Mouse (Mus musculus): ENCODE data around the gene Mmp24. TPM values are rescaled to one million over a fixed set of nuclear protein-coding genes. Genes with fewer than 3 reads are reported as not detected.
"Not testable (repeated sequence)": the region's sequence is repeated elsewhere in the genome, so short reads cannot be mapped to it uniquely, and the experiment has no call there.

Mmp24 gene
- polyA plus RNA-seq (2015; fragmentation: Nextera tagmentation; extraction: Ambion mirVana), result 0.18 and 0.21 TPM in 2 replicates

GRCm38 (mm10) chr2:155774927-155775684, at the start of gene Mmp24:
Gene Mmp24 (plus strand): TSS chr2:155775342.
- WGBS, result 2% methylated on average over 74 of the region's 100 CpGs
- peak within 1 kb of the TSS; percentile 62 for H3K4me3 ChIP-seq (ENCODE audit: low read length)
- H3K9ac ChIP-seq (ENCODE audit: low read depth, low read length), result peak within 1 kb of the TSS; percentile 14; the same call in 1 of the 2 replicates
- H3K4me1 ChIP-seq (ENCODE audit: control insufficient read depth, insufficient read depth, low read length), result 0 out of 2 replicates have a peak, but pooled peaks cover 5% of the 10 kb centered on the region
- no peaks in the 10 kb centered on the region for H3K9me3 ChIP-seq (ENCODE audit: control insufficient read depth, low read length)
- H3K4me2 ChIP-seq (ENCODE audit: low read depth, low read length), result peak within 1 kb of the TSS; percentile 97
- ATAC-seq, result peak; percentile 66
- H3K27me3 ChIP-seq (replicated peaks; ENCODE audit: control insufficient read depth, insufficient read depth, low read length), result peaks cover 36% of the 10 kb centered on the region; the same call in 1 of the 2 replicates
- H3K27ac ChIP-seq (ENCODE audit: low read length), result no peak within 1 kb of the TSS
- no peaks in the 10 kb centered on the region for H3K36me3 ChIP-seq (ENCODE audit: control insufficient read depth, insufficient read depth, low read length)

GRCm38 (mm10) chr2:155726302-155726701, 48.8 kb upstream of the Mmp24 start:
- H3K9ac ChIP-seq (ENCODE audit: low read depth, low read length), result no peak overlapping the region
- peaks cover 10% of the 10 kb centered on the region; the same call in 1 of the 2 replicates for H3K4me1 ChIP-seq (ENCODE audit: control insufficient read depth, insufficient read depth, low read length)
- no peak for ATAC-seq
- no peak overlapping the region for H3K27ac ChIP-seq (ENCODE audit: low read length)
- WGBS, result 74% methylated on average over 7 of the region's 7 CpGs
- no peaks in the 10 kb centered on the region for H3K9me3 ChIP-seq (ENCODE audit: control insufficient read depth, low read length)
- H3K4me3 ChIP-seq (ENCODE audit: low read length), result no peak overlapping the region
- no peak overlapping the region for H3K4me2 ChIP-seq (ENCODE audit: low read depth, low read length)
- no peaks in the 10 kb centered on the region for H3K36me3 ChIP-seq (ENCODE audit: control insufficient read depth, insufficient read depth, low read length)
- no peaks in the 10 kb centered on the region for H3K27me3 ChIP-seq (replicated peaks; ENCODE audit: control insufficient read depth, insufficient read depth, low read length)

- Histone ChIP-seq H3K9me3 (ENCODE audit: control insufficient read depth, low read length) (no peaks in the 10 kb centered on the region), H3K27me3 (replicated peaks; ENCODE audit: control insufficient read depth, insufficient read depth, low read length) (no peaks in the 10 kb centered on the region), H3K36me3 (ENCODE audit: control insufficient read depth, insufficient read depth, low read length) (no peaks in the 10 kb centered on the region), H3K27ac (ENCODE audit: low read length) (no peak overlapping the region), H3K4me1 (ENCODE audit: control insufficient read depth, insufficient read depth, low read length) (peaks cover 10% of the 10 kb centered on the region; the same call in 1 of the 2 replicates), H3K4me2 (ENCODE audit: low read depth, low read length) (peak overlapping the region; percentile 88), H3K4me3 (ENCODE audit: low read length) (peak overlapping the region; percentile 88), H3K9ac (ENCODE audit: low read depth, low read length) (no peak overlapping the region)
- peak; percentile 41 for ATAC-seq
- WGBS, result 57% methylated on average over 7 of the region's 7 CpGs
Observed at GRCm38 (mm10) chr2:155727764-155728395, 47.3 kb upstream of the Mmp24 start.

- peaks cover 10% of the 10 kb centered on the region; the same call in 1 of the 2 replicates for H3K4me1 ChIP-seq (ENCODE audit: control insufficient read depth, insufficient read depth, low read length)
- H3K4me3 ChIP-seq (ENCODE audit: low read length), result peak overlapping the region; percentile 88
- H3K9ac ChIP-seq (ENCODE audit: low read depth, low read length), result peak overlapping the region; percentile 84
- no peak; the same call in 1 of the 2 replicates for ATAC-seq
- H3K27me3 ChIP-seq (replicated peaks; ENCODE audit: control insufficient read depth, insufficient read depth, low read length), result no peaks in the 10 kb centered on the region
- H3K27ac ChIP-seq (ENCODE audit: low read length), result peak overlapping the region; percentile 4; the same call in 1 of the 2 replicates
- H3K9me3 ChIP-seq (ENCODE audit: control insufficient read depth, low read length), result no peaks in the 10 kb centered on the region
- WGBS, result 5% methylated on average over 15 of the region's 15 CpGs
- no peaks in the 10 kb centered on the region for H3K36me3 ChIP-seq (ENCODE audit: control insufficient read depth, insufficient read depth, low read length)
- peak overlapping the region; percentile 88 for H3K4me2 ChIP-seq (ENCODE audit: low read depth, low read length)
Observed at GRCm38 (mm10) chr2:155728742-155729141, 46.4 kb upstream of the Mmp24 start.

GRCm38 (mm10) chr2:155729158-155729645, 45.9 kb upstream of the Mmp24 start, which contains the start of gene Edem2:
Gene Edem2 (minus strand): TSS chr2:155729475.
- Histone ChIP-seq H3K9me3 (ENCODE audit: control insufficient read depth, low read length) (no peaks in the 10 kb centered on the region), H3K4me1 (ENCODE audit: control insufficient read depth, insufficient read depth, low read length) (peaks cover 10% of the 10 kb centered on the region; the same call in 1 of the 2 replicates), H3K4me3 (ENCODE audit: low read length) (peak within 1 kb of the TSS; percentile 88), H3K9ac (ENCODE audit: low read depth, low read length) (peak within 1 kb of the TSS; percentile 84), H3K27me3 (replicated peaks; ENCODE audit: control insufficient read depth, insufficient read depth, low read length) (no peaks in the 10 kb centered on the region), H3K4me2 (ENCODE audit: low read depth, low read length) (peak within 1 kb of the TSS; percentile 88), H3K27ac (ENCODE audit: low read length) (peak within 1 kb of the TSS; percentile 4; the same call in 1 of the 2 replicates), H3K36me3 (ENCODE audit: control insufficient read depth, insufficient read depth, low read length) (no peaks in the 10 kb centered on the region)
- peak; percentile 94 for ATAC-seq
- WGBS, result under 1% methylated on average over 31 of the region's 33 CpGs

- H3K27me3 ChIP-seq (replicated peaks; ENCODE audit: control insufficient read depth, insufficient read depth, low read length), result no peaks in the 10 kb centered on the region
- 61% methylated on average over 5 of the region's 5 CpGs for WGBS
- no peaks in the 10 kb centered on the region for H3K4me1 ChIP-seq (ENCODE audit: control insufficient read depth, insufficient read depth, low read length)
- H3K36me3 ChIP-seq (ENCODE audit: control insufficient read depth, insufficient read depth, low read length), result no peaks in the 10 kb centered on the region
- no peak overlapping the region for H3K9ac ChIP-seq (ENCODE audit: low read depth, low read length)
- no peak overlapping the region for H3K4me2 ChIP-seq (ENCODE audit: low read depth, low read length)
- H3K9me3 ChIP-seq (ENCODE audit: control insufficient read depth, low read length), result no peaks in the 10 kb centered on the region
- H3K4me3 ChIP-seq (ENCODE audit: low read length), result no peak overlapping the region
- no peak for ATAC-seq
- no peak overlapping the region for H3K27ac ChIP-seq (ENCODE audit: low read length)
Observed at GRCm38 (mm10) chr2:155735080-155735479, 40.1 kb upstream of the Mmp24 start.

- H3K27me3 ChIP-seq (replicated peaks; ENCODE audit: control insufficient read depth, insufficient read depth, low read length), result not testable (repeated sequence)
Observed at GRCm38 (mm10) chr2:155735766-155736165, 39.4 kb upstream of the Mmp24 start, which contains the start of gene Gm17581. Gene Gm17581 (minus strand): TSS chr2:155735866.

GRCm38 (mm10) chr2:155736936-155737335, 38.2 kb upstream of the Mmp24 start:
- no peak overlapping the region for H3K4me3 ChIP-seq (ENCODE audit: low read length)
- ATAC-seq, result no peak
- no peak overlapping the region for H3K27ac ChIP-seq (ENCODE audit: low read length)
- H3K36me3 ChIP-seq (ENCODE audit: control insufficient read depth, insufficient read depth, low read length), result no peaks in the 10 kb centered on the region
- WGBS, result 70% methylated on average over 6 of the region's 6 CpGs
- no peak overlapping the region for H3K9ac ChIP-seq (ENCODE audit: low read depth, low read length)
- no peaks in the 10 kb centered on the region for H3K27me3 ChIP-seq (replicated peaks; ENCODE audit: control insufficient read depth, insufficient read depth, low read length)
- no peak overlapping the region for H3K4me2 ChIP-seq (ENCODE audit: low read depth, low read length)
- no peaks in the 10 kb centered on the region for H3K4me1 ChIP-seq (ENCODE audit: control insufficient read depth, insufficient read depth, low read length)
- no peaks in the 10 kb centered on the region for H3K9me3 ChIP-seq (ENCODE audit: control insufficient read depth, low read length)

More at GRCm38 (mm10) chr2:155735766-155736165, 39.4 kb upstream of the Mmp24 start, which contains the start of gene Gm17581:
- H3K9me3 ChIP-seq (ENCODE audit: control insufficient read depth, low read length); H3K4me3 ChIP-seq (ENCODE audit: low read length); H3K36me3 ChIP-seq (ENCODE audit: control insufficient read depth, insufficient read depth, low read length); H3K4me1 ChIP-seq (ENCODE audit: control insufficient read depth, insufficient read depth, low read length); H3K4me2 ChIP-seq (ENCODE audit: low read depth, low read length); H3K9ac ChIP-seq (ENCODE audit: low read depth, low read length); ATAC-seq; H3K27ac ChIP-seq (ENCODE audit: low read length): not testable (repeated sequence)
- 82% methylated on average over 5 of the region's 5 CpGs for WGBS

GRCm38 (mm10) chr2:155737803-155738202, 37.3 kb upstream of the Mmp24 start:
- Histone ChIP-seq H3K4me2 (ENCODE audit: low read depth, low read length) (no peak overlapping the region), H3K9ac (ENCODE audit: low read depth, low read length) (no peak overlapping the region), H3K27ac (ENCODE audit: low read length) (no peak overlapping the region), H3K4me1 (ENCODE audit: control insufficient read depth, insufficient read depth, low read length) (peaks cover under 1% of the 10 kb centered on the region; the same call in 1 of the 2 replicates), H3K36me3 (ENCODE audit: control insufficient read depth, insufficient read depth, low read length) (no peaks in the 10 kb centered on the region), H3K27me3 (replicated peaks; ENCODE audit: control insufficient read depth, insufficient read depth, low read length) (no peaks in the 10 kb centered on the region), H3K4me3 (ENCODE audit: low read length) (no peak overlapping the region), H3K9me3 (ENCODE audit: control insufficient read depth, low read length) (no peaks in the 10 kb centered on the region)
- ATAC-seq, result no peak
- 67% methylated on average over 9 of the region's 9 CpGs for WGBS
